Mouse (Mus musculus): ENCODE measurements around the gene Rab3il1.

DNA sequence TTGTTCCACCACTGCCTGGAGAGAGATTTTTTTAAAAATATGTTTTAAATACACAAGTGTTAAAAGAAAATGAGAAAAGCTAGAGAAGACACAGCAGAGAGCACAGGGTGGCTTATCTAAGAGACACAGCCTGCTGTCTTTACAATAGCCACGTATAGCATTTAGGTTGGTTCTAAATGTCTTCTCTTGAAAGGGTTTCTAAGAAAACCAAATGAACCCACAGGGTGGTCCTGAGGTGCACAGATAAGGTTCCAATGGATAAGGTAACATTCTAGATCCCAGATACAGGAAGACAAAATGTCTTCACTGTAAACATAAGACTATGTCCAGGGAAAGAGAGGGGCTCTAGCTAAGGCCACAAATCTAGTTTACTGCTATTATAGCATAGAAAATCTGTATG is 46.0 kb upstream of the Rab3il1 start:
- TF ChIP-seq CTCF (IDR thresholded peaks at IDR 0.05; ENCODE audit: control insufficient read depth, insufficient read depth, insufficient replicate concordance, low read depth, low read length) (no peak), POLR2A (IDR thresholded peaks at IDR 0.05; ENCODE audit: control insufficient read depth, low read depth, low read length) (no peak)
